Mouse (Mus musculus) ES-E14 (cell line): ENCODE results near the gene Gabbr2.

ENCODE experiments used
- CHD2 ChIP-seq: IDR thresholded peaks from 2 replicates; pipeline ENCODE4 v1.6.1; 2014; ENCODE audit warnings: mild to moderate bottlenecking, low read depth, low read length, inconsistent platforms
- HCFC1 ChIP-seq: IDR thresholded peaks from 2 replicates; pipeline ENCODE4 v1.6.1; 2012; ENCODE audit warnings: low read length, inconsistent platforms, borderline replicate concordance; ENCODE audit not compliant: insufficient read depth
- MAFK ChIP-seq: IDR thresholded peaks from 2 replicates; pipeline ENCODE4 v1.6.1; 2014; ENCODE audit warnings: mild to moderate bottlenecking, low read depth, low read length, inconsistent platforms; ENCODE audit not compliant: insufficient read depth
- ZC3H11A ChIP-seq: IDR thresholded peaks from 2 replicates; pipeline ENCODE4 v1.6.1; 2012; ENCODE audit warnings: low read depth, mild to moderate bottlenecking, inconsistent platforms, low read length, borderline replicate concordance
- ZNF384 ChIP-seq: IDR thresholded peaks from 2 replicates; pipeline ENCODE4 v1.6.1; 2012; ENCODE audit warnings: low read depth, low read length, inconsistent platforms

DNA sequence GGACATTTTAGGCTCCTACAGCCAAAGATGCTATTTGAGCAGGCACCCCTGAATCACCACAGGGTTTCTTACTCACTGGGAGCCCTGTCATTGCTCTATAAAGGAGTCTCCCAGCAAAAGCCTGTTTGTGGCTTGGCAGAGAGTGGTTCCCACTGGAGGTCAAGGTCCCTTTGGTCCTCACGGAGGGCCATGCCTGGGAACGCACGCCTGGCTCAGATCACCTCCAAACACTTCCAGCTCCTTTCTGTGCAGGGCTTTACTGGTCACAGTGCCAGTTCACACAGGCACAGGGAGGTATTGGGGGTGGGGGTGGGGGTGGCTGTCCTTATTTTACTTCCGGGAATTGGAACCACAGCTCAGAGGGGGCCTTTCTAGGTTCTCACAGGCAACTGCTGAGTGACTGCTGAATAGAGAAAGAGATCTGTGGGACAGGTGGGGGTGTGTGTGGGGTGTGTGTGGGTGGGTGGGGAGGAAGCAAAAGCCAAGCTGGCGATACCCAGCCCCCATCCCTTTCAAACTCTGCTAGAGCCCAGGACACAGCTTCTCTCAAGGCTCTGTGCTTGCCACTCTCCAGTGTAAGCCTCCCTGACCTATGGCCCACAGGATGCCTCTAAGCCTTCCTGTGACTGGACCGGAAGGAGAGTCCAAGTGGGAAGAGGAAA lies 146.6 kb downstream of the Gabbr2 start:
- TF ChIP-seq ZC3H11A, result no peak
- TF ChIP-seq CHD2, result no peak
- no peak for TF ChIP-seq HCFC1
- TF ChIP-seq ZNF384, result no peak
- TF ChIP-seq MAFK, result no peak
